Mouse (Mus musculus) bone marrow, adult 2 months (tissue): Measurements from ENCODE around the gene Stn1. TPM values are rescaled to one million over a fixed set of nuclear protein-coding genes. Genes with fewer than 3 reads are reported as not detected.

Experiments used
- H3K27ac ChIP-seq: fragments of 200-500 bp; 2 replicates; pipeline ENCODE4 v1.5.1; 2012; ENCODE audit warnings: low read depth, mild to moderate bottlenecking, control low read depth, inconsistent platforms, low read length; ENCODE audit not compliant: control insufficient read depth, poor library complexity, insufficient read depth
- H3K4me1 ChIP-seq: fragments of 200-500 bp; 2 replicates; pipeline ENCODE4 v1.6.1; 2011; ENCODE audit warnings: low read length; ENCODE audit not compliant: control insufficient read depth, insufficient read depth
- H3K4me3 ChIP-seq: fragments of 200-500 bp; replicated peaks from 2 replicates; pipeline ENCODE3; 2011; ENCODE audit warnings: mild to moderate bottlenecking, low read depth, low read length, control low read depth; ENCODE audit not compliant: control insufficient read depth
- CTCF ChIP-seq: fragments of 200-500 bp; IDR thresholded peaks from 2 replicates; pipeline ENCODE4 v1.5.1; 2011; ENCODE audit warnings: low read length, control low read depth; ENCODE audit not compliant: control insufficient read depth, insufficient read depth
- POLR2A ChIP-seq: fragments of 200-500 bp; IDR thresholded peaks from 2 replicates; pipeline ENCODE4 v1.6.1; 2011; ENCODE audit warnings: low read depth, mild to moderate bottlenecking, control low read depth, low read length, borderline replicate concordance; ENCODE audit not compliant: control insufficient read depth
- WGBS: fragments of 180-500 bp; shearing (Covaris S2); methylation state at CpG from one replicate; pipeline ENCODE4 v1.1.7; 2018; 5-methylcytosine and 5-hydroxymethylcytosine counted together
- polyA plus RNA-seq: library from polyadenylated mRNA; stranded (reverse); fragments of >200 nt; gene quantifications from 2 replicates; pipeline ENCODE4 v1.2.4, GENCODE M21; 2011; ENCODE audit warnings: low replicate concordance; ENCODE audit not compliant: missing spikeins, insufficient read depth, insufficient read length

Stn1 gene
- polyA plus RNA-seq, 1 experiment: 19.1 TPM

DNA sequence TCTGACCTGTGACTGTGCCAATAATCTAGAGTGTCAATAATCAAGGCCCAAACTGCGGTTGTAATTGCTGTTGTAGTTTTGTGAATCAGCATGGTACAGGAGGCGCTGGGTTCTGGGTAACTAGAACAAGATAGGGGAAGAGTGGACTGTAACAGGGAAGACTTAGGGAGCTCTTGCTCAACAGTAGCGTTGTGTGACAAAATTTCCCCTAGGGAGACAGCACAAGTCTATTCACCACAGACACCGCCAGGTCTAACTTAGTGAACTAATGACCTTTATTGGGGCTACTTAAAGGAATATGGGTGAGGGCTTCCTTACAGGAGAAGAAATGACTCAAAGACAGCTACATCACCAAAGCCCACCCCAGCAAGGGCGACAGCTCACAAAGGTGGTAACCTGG, 32.7 kb upstream of the Stn1 start:
- WGBS: 56% methylated on average over 5 of the region's 5 CpGs
- Histone ChIP-seq H3K4me3 (no peak overlapping the region), H3K27ac (no peak overlapping the region), H3K4me1 (no peaks in the 10 kb centered on the region; the same call in 1 of the 2 replicates)
- TF ChIP-seq POLR2A (no peak), CTCF (no peak)

DNA sequence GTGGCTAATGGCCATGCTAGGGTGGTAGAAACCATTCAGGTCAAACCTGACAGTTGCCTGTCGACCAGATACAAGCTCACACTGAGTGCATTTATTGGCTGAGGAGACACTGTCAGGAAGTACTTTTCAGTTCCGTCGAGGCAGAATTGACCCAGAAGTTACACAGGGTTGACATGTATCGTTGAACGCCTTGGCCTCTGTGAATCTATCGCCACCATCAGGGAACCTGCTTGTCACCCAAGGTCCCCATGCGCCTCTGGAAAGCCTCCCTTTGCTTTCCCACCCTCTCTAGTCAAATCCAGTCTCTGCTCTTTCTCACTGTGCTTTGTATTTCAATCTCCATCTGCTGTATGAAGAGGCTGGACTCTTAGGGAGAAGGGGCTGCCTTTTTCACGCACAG, 28.7 kb upstream of the Stn1 start:
- Histone ChIP-seq H3K4me1 (no peaks in the 10 kb centered on the region; the same call in 1 of the 2 replicates), H3K27ac (no peak overlapping the region), H3K4me3 (no peak overlapping the region)
- WGBS: 87% methylated on average over 8 of the region's 8 CpGs
- TF ChIP-seq POLR2A (no peak), CTCF (no peak)

DNA sequence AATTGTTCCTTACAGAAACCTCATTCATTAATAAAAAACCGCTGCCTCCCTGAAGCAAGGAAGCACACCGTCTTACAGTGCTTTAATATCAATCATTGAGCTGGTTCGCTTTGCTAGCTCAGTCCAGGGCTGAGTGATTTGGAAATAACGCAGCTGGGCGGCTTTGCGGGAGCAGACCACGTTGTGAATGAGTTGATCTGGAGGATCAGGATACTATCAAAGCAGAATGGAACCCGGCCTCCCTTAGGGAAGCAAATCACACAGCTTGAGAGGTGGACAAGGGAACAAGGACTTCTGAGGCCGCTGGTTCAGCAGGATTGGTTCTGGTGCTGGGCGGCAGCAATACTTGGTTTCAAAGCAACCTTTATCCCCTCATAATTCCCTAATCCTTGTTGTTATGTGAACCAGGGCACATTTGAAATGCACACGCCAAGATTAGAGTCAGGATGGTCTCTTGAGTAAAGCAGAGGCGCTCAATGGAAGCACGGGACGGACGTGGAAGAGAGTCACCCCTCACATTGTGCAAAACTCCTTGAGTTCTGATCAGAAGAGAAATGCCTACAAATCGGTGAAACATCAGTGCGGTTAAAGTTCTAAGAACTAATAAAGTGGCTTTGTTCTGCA, 27.8 kb upstream of the Stn1 start:
- TF ChIP-seq POLR2A (no peak), CTCF (no peak)
- 90% methylated on average over 17 of the region's 17 CpGs for WGBS
- H3K4me1 ChIP-seq: no peaks in the 10 kb centered on the region; the same call in 1 of the 2 replicates
- H3K27ac ChIP-seq: no peak overlapping the region
- H3K4me3 ChIP-seq: no peak overlapping the region

DNA sequence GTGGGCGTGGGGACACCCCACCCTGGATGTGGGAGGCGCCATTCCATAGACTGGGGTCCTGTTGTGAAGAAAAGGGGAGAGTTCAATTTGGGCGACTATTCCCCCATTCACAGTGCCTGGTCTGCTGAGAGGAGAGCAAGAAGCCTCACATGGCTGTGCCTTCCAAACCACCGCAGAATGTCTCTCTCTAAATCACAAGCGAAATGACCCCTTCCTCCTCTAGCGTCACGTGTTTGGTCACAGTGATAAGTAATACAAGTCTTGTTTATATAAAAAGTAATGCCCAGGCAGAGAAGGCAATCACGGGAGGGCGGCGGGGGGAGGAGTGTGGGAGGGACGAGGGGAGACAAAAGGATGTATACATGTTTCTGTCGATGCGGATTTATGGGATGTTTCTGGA, 26.4 kb upstream of the Stn1 start:
- TF ChIP-seq POLR2A: no peak
- no peak for TF ChIP-seq CTCF
- 77% methylated on average over 13 of the region's 13 CpGs for WGBS
- H3K4me1 ChIP-seq: peaks cover 3% of the 10 kb centered on the region
- no peak overlapping the region for H3K27ac ChIP-seq
- no peak overlapping the region for H3K4me3 ChIP-seq

DNA sequence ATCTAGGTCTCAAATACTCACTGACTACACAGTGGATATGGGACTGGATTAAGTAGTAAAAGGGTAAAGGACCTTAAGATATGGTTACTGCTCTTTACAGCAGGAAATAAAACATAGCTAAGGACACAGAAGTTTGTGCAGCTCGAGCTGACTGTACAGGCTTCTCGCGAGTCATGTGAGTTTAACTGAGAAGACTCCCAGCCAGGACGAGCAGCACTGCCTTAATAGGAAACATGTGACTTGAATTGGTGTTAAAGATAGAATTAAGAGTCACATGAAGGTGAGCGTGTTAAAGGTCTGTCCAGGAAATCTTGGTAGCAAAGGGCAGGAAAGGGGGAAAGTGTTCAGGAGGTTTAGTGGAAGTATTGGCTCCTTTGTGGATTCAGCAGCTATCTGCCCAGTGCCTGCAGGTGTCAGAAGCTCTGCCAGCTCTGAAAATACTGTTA, 24.7 kb upstream of the Stn1 start:
- H3K27ac ChIP-seq: no peak overlapping the region
- 31% methylated on average over 5 of the region's 5 CpGs for WGBS

DNA sequence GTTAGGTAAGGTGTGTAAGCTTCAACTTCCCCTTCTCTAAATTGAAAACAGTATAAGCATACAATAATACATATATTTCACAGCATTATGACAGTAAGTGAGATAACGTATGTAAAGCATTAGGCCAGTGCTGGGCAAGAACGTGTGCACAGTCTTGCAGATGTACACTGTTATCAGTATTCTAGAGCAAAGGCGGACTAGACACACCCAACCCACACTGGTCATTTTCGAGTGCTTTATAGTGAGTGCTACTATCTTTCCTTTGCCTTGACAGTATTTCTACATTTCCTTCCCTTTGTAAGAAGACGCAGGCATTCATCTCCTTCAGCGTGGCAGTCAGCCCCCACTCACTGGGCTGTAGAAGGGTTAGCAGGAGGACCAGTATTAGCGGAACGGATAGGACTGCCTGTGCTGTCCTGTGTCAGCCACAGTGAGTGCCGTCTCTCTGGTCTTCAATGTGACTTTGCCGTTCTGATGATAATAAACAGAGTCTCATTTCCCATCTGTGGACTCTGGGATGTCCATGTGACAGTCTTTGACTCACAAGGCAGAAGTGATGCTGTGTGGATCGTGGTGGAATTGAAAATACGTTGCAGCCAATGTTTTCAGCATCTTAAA, 23.3 kb upstream of the Stn1 start:
- no peak for TF ChIP-seq POLR2A
- no peak for TF ChIP-seq CTCF
- Histone ChIP-seq H3K27ac (no peak overlapping the region), H3K4me3 (no peak overlapping the region), H3K4me1 (peaks cover 3% of the 10 kb centered on the region)
- WGBS: 50% methylated on average over 12 of the region's 12 CpGs

More for the DNA sequence above, 24.7 kb upstream of the Stn1 start:
- TF ChIP-seq POLR2A (no peak), CTCF (no peak)
- Histone ChIP-seq H3K4me1 (peaks cover 3% of the 10 kb centered on the region), H3K4me3 (no peak overlapping the region)

DNA sequence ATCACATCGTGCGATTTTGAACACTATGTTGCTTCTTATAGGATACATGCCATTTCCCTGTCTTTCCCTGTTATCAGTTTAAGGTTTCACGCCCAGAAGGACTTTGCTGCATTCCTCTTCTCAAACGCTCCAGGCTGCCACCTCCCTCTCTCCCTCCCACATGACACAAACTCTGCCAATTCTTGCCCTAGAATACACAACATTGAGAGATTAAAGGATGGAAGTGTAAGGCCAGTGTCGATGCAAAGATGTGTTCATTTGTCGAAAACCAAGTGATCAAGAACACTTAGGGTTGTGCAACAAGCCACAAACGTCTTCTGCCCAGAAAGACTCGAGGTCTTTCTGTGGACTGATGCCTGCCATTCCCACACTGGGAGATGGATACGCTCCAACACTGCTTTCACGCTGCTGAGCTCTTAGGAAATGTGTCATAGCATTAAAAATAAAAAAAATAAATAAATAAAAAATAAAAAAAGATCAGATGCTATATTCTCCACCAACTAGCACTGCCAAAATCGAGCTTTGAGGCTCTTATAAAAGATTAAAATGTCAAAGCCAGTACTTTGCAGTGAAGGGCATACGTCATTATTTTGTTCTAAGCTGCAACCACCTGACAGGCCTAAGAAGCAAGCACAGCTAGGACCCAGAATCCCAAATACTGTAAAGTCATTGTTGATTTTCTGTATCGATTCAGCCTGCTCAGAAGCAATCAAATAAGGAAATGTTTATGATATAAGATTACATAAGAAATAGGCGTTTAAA, 22.6 kb upstream of the Stn1 start:
- TF ChIP-seq POLR2A (no peak), CTCF (no peak)
- Histone ChIP-seq H3K4me1 (peaks cover 3% of the 10 kb centered on the region), H3K4me3 (no peak overlapping the region), H3K27ac (no peak overlapping the region)
- 64% methylated on average over 14 of the region's 14 CpGs for WGBS

DNA sequence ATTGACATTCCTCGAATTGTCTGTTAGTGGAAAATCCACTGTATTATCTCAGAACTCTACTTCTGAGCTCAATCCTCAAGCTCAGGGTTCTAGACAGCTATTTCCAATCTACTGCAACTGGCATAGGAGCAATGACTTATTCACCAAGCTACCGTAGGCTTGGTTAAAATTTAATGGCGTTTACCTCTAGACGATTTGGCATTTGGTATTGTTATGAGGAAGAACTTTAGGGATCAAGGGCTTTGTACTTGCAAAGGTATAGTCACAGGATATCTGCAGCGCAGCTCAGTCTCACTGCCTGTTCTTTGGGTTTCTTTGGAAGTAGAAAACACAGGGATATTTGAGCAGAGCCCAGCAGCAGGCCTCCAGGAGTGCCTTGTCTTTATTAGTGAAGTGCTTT, 21.8 kb upstream of the Stn1 start:
- TF ChIP-seq CTCF: no peak
- no peak for TF ChIP-seq POLR2A

More for the DNA sequence above, 21.8 kb upstream of the Stn1 start:
- H3K4me1 ChIP-seq: peaks cover 3% of the 10 kb centered on the region
- WGBS: 90% methylated on average over 5 of the region's 5 CpGs
- no peak overlapping the region for H3K4me3 ChIP-seq
- H3K27ac ChIP-seq: no peak overlapping the region
